Mouse (Mus musculus) layer of hippocampus, adult 11-12 months (tissue): Measurements from ENCODE around the gene Atp11b.

Experiments used
- DNase-seq: peaks from one replicate; pipeline ENCODE4 v3.0.0; 2022; ENCODE audit warnings: low spot score

Gene Atp11b

GRCm38 (mm10) chr3:35779748-35780147, 25.8 kb downstream of the Atp11b start:
- no peak for DNase-seq

- DNase-seq: no peak
Observed at GRCm38 (mm10) chr3:35802040-35802439, 48.1 kb downstream of the Atp11b start.

GRCm38 (mm10) chr3:35819887-35820286, 66.0 kb downstream of the Atp11b start:
- no peak for DNase-seq

- DNase-seq: no peak
Observed at GRCm38 (mm10) chr3:35822036-35822435, 68.1 kb downstream of the Atp11b start.

- DNase-seq: no peak
Observed at GRCm38 (mm10) chr3:35849326-35849725, 95.4 kb downstream of the Atp11b start.

- no peak for DNase-seq
Observed at GRCm38 (mm10) chr3:35883267-35883666, 129.4 kb downstream of the Atp11b start.

GRCm38 (mm10) chr3:35889531-35889930, 135.6 kb downstream of the Atp11b start:
- no peak for DNase-seq

GRCm38 (mm10) chr3:35891123-35891522, 137.2 kb downstream of the Atp11b start:
- DNase-seq: no peak

GRCm38 (mm10) chr3:35893156-35893555, 139.2 kb downstream of the Atp11b start:
- no peak for DNase-seq

GRCm38 (mm10) chr3:35897900-35898299, 144.0 kb downstream of the Atp11b start:
- DNase-seq: no peak

- DNase-seq: no peak
Observed at GRCm38 (mm10) chr3:35899109-35899508, 145.2 kb downstream of the Atp11b start.

- DNase-seq: no peak
Observed at GRCm38 (mm10) chr3:35900555-35901204, 146.8 kb downstream of the Atp11b start.
